12 mouse cellular contexts compared by ENCODE assay signal in the genomic region with DNA sequence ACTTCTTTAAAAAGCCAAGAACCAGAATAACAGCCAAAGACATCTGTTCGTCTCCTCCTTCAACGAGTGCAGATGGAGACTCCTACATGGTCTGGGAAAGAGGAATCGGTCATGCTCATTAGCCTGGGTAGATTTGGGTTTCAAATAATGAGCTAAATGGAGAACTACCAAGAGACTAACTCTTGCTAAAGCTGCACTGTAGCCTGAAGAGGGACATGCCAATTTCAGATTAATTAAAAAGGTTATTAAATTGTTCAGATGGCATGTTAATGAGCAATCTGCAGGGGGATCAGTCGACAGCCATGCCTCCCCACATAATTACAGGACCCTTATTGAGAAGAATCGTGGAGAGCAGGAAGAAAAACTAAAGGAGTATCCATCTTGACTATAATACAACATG.
"Had no signal": no experiment of that assay in that cellular context is flagged by ENCODE, and none has a peak within 500 bp of the region (broad histone marks: within the 10 kb centered on the region; RNA-seq: fewer than 3 reads in every experiment).

No protein-coding gene starts in this region.

- H3K9me3 ChIP-seq: limb, embryonic 15.5 days; liver, embryonic 12.5 days; midbrain, embryonic 12.5 days had no signal

- H3K4me3 ChIP-seq: limb, embryonic 15.5 days; liver, embryonic 12.5 days; megakaryocyte, embryonic 14.5 days; midbrain, embryonic 12.5 days had no signal

- H3K4me2 ChIP-seq: limb, embryonic 15.5 days; liver, embryonic 12.5 days; lung, embryonic 14.5 days; midbrain, embryonic 12.5 days had no signal

- ATAC-seq: liver, embryonic 12.5 days; midbrain, embryonic 16.5 days had no signal

- H3K36me3 ChIP-seq: limb, embryonic 15.5 days; liver, embryonic 12.5 days; midbrain, embryonic 12.5 days had no signal

- H3K4me1 ChIP-seq: liver, embryonic 12.5 days; megakaryocyte, embryonic 14.5 days had no signal

- H3K27me3 ChIP-seq: limb, embryonic 15.5 days; liver, embryonic 12.5 days; megakaryocyte, embryonic 14.5 days; midbrain, embryonic 12.5 days had no signal

- H3K9ac ChIP-seq: limb, embryonic 15.5 days; liver, embryonic 12.5 days; lung, embryonic 14.5 days; midbrain, embryonic 12.5 days had no signal

- H3K27ac ChIP-seq: limb, embryonic 15.5 days; liver, embryonic 12.5 days; midbrain, embryonic 12.5 days; stomach, postnatal 0 days had no signal

- DNase-seq: kidney, postnatal 36 days; layer of hippocampus, adult 9-11 months; layer of hippocampus, postnatal 36 days; lung, embryonic 14.5 days; lung, postnatal 10 days; lung, postnatal 4 days had no signal
